Mouse (Mus musculus): Measurements from ENCODE around the gene 0610009B22Rik.

DNA sequence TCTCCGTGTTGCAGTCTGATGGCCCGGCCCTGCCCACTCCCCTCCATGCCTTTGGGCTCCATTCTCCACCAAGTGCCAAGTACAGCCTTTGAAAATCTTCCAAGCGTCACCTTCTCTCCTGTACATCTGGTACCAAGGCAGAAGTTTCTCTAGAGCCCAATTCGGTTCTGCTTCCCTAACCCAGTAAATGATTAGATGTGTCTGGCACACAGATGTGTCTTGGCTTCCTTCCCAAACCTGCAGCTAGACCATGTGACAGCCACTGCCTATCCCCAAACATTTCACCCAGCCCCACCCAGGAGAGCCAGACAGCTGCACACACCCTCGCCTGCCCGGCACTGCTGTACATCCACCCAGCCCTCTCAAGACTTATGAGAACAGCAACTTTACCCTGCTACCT, 30.0 kb downstream of the 0610009B22Rik start:
- TF ChIP-seq CTCF (IDR thresholded peaks at IDR 0.05; ENCODE audit: control insufficient read depth, insufficient read depth, low read length) (no peak), POLR2A (IDR thresholded peaks at IDR 0.05; ENCODE audit: borderline replicate concordance, control insufficient read depth, low read depth, low read length) (no peak)

Measured in bone marrow, adult 2 months (tissue).